Mouse (Mus musculus): ENCODE results near the gene Cblb.
A peak's percentile ranks its signal among the peaks of the same experiment; 100 is the strongest.

The Cblb gene

DNA sequence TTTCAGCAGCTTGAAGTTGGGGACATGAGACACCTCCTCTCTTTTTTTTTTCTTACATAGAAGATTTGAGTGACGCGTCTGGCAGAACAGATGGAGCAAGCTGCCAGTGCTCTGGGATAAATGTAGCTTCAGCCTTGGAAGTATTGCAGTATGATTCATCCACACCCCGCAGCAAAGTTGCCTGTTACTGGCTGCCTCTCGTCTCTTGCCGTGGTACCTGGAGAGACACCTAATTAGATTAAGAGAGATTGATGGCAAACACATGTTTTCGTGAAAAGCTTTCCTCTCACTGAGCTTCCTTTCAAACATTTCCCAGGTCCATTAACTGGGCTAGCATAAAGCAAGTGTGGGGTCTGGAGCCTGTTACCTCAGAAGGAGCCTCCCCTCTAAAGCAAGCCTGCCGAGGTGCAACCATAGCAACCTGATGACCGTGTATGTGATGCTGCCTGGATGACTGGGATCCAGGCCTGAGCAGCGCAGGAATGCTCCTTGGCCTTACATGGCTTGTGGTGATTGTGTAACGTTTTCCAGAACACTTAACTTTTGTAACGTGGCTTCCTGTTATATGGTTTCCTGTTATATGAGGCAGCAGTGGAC, 103.7 kb downstream of the Cblb start:
- DNase-seq = no peak

DNA sequence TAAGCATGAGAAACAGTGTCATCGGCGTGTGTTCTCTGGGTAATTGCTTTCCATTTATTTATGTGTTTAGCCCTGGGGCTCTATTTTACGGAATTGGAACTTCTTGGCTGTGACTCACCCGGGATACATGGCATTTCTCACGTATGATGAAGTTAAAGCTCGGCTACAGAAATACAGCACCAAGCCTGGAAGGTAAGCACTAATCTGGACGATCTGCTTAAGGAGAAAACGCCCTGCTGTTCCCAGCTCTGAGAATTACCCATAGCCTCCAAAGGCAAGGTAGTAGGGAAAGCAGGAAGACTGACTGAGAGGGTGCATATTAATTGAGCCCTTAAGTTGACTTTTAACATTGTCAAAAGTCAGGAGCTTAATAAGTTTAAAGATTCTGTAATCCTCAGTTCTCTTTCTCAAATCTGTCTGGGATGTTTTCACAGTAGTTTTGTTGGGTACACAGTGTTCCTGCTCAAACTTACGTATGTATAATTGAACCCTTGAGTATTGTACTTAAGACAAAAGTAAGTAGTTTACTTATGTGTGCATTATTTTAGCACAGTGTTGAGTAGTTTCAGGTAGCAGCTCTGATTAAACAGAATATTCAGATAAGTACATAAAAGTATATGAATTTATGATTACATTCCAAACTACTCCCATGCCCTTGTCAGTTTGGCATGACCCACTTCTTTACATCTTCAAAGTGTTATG, 104.8 kb downstream of the Cblb start:
- DNase-seq = no peak

DNA sequence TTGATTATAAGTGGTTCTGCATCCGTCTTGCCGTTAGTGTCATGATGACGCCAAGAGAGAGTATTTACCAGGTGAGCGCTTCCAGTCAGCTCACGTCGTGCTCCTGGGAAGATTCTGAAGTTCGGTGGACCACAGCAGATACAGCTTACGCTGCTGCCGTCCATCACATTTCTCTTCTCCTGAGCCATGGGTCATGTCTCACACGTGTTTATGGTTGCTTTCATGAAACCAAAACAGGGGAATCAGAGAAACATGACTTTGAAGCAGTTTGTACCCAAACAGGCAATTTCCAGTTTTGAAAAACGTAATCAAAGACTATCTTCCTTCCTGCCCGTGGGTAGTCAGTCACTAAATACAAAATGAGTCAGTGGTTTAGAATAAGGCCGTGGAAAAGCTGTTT, 112.1 kb downstream of the Cblb start:
- no peak for DNase-seq

DNA sequence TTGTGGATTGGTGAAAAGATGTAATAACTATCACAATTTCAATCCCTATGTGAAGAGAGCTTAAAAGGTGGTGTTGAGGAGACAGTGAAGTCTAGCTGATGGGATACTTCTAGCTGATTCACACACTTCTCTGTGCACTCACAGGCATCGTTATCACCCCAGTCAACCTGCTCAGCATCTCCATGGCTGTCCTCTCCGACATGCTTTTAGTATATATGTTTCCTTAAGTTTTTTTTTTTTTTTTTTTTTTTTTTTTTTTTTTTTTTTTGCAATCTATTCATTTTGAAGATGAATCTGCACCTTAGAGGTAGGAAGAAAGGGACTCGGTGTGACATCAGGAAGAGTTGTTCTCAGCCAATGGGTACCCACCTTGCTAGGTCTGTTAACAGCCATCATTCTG, 112.8 kb downstream of the Cblb start:
- no peak for DNase-seq

DNA sequence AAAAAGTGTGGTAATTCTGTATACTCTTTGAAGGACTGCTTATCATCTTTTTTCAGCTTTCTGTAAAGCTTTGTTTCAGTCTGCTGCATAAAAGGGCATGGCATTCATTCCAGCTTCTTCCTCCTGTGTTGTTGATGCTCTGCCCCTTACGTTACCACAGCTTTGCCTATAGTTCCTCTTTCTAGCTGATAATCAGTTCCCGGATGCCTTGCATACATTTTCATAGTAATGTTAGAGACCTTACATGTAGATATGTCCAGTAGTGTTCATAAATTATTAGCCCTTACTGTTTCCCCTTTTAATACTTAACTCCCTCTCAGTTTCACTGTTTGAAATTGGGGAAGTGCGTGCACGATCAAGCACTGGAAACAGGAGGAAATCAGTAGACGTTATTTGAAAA, 113.8 kb downstream of the Cblb start:
- DNase-seq = no peak

DNA sequence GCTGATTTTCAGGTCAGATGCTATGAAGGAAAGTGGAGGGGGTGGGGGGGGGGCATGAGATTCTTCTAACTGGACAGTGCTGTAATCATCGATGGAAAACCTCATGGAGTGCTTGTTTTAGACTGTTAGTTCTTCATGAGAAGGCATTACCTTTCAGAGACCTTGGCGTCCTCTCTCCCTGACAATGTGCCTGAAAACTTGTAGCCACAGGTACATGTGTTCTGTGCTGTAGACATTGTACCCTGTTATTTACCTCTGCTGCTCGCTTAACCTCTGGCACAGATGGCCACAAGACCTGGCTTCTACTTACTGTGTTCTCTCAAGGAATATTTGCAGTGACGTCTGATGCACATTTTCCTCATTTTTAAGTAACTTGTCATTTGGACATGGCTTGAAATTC, 114.5 kb downstream of the Cblb start:
- DNase-seq = no peak

DNA sequence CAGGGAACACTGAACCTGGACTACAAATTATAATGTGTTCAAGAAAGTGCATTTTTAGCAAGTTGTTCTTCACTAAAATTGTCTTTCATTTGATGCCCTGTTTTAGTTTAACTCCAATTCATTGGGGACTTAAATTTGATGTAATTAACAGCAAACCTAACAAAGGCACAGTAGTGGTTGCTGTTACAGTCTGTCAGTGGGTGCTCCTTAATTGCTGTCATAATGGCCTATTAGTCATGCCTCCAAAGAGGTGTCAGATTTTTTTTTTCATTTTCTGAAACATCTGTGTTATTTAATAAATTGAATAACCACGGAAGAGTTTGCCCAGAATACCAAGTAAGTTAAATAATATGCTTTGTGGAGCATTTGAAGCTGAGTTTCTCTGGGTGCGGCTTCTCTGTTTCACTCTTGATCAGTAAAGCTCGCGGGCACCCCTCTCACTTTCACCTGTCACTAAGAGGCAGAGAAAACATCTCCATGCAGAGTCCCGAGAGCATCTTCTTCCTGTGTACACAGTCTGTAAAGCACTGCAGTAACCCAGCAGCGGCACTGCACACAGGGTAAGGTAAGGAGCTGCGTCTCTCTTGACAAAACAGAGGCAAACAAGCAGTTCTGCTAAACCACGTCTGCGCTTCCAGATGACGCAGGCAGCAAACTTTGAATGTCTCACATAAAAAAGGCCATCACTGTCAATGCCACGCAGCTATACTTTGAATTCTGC, 116.1 kb downstream of the Cblb start:
- DNase-seq = no peak

DNA sequence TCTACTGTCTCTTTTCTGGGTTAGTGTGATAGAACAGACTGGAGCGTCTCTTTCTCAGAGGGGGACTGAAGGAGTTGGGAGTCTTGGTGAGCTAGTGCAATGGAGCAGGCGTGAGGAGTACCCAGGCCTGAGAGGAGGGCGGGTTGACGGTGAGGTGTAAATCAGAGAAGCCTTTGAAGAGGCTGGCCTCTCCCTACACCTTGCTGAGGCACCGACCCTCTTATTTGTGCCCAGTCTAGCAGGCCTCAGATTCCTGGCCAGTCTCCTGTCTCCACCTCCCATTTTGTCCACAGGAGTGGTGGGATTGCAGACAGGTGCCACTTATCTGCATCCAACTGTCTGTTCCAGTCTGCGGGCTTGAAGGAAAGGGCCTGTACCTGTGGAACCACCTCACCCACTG, 117.0 kb downstream of the Cblb start:
- DNase-seq = no peak

DNA sequence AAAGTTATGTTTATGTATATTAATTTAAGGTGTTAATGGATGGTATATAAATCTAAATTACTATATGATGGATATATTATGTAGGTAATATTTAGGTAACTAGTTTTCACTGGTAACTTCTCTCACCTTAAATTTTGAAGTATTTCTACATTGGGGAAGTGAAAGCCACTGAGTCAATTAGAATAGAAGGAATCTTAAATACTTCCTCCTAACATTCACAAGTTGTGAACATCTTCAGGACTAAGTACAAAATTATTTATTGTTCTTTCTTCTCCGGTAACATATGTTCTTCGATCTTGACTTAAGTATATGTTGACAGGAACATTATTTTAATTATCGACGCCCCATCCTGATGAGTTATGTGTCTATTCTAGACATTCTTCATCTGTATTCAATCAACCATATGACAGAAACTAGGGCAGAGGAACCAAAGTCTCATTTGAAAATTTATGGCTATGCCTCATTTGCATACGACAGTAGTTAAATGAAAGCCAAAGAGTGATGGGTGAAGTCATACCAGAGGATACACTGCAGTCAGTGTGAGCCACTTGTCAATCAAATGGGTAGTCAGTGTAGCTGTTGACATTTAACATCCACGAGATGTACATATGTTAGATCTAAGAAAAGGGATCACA, 118.2 kb downstream of the Cblb start:
- DNase-seq = no peak

DNA sequence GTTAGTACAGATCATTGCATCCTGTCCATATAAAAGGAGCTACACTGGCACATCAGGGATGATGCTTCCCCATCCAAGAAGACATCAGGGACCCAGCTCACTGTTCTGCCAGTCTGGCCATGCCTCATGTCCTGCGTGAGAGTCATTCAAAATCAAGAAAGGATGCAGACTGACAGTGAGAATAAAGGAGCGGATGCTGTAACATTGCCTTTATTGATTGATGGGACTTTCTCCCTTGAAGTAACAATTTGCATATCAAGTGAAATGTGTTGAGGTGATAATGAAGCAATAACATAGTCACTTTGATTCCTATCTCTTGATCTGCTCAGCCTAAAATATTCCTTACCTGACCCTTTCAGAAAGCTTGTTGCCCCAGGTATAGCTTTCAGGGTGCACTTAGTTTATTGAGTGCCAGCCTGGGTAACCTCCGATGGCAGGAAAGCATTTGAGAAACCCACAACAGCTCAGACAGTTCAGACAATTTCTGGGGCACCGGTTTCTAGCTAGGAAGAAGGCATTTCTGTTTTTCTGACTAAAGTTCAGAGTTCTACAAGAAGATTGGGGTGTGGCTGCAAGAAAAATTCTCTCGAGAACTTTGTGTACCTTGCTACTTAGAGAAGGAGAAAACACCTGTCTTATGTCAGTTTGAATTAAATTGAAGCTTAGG, 124.1 kb downstream of the Cblb start:
- DNase-seq = no peak

DNA sequence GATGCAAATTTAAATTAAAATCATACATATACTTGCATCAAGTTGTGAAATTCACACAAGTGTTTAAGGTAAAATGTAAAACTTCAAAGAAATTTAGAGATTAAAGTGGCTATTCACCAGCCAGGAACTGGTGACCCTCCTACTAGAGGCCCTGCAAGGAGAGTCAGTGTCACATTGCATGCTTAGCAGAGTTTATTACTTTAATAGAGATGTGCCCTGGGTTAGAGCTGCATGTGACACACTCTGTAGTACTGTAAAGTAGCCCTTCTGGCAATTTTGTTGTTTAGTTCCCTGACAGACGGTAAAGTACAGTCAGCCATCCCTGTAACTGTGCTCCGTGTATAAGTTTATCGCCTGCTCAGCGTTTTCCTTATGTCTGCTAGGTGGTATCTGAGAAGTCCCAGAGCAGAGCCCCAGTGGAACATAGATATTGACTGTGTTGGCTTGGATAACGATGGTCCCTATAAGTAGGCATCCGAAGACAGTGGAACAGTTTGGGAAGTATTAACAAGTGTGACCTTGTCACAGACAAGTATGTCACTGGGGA, 129.0 kb downstream of the Cblb start:
- no peak for DNase-seq

DNA sequence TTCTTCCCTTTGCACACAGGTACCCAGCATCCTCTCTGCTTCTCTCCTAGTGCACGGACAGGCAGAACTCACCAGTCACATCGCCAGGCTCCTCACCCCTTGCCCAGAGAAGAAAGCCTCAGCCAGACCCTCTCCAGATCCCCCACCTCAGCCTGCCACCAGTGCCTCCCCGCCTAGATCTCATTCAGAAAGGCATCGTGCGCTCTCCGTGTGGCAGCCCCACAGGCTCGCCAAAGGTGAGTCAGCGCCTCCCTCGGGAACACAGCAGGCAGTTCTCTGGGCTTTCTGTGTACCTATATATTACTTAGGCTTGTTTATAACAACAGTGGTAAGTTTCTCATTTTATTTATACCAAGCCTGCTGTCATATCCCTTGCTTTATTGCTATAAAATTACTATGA, 133.2 kb downstream of the Cblb start:
- no peak for DNase-seq

DNA sequence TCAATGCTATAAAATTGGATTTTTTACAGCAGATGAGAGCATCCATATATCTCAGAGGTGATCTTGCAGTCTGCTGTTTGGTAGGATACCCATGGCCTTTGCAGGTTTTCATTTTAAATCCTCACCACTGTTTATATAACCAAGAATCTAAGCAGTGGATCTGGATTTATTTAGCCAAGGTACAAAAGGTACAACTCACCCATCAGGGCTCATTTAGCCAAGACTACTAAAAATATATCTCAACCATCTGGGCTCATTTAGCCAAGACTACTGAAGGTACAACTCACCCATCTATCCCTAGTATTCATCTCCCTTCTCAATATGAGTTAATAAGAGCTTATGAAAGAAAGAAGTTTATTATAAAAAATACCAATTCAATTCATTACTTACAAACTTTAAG, 142.2 kb downstream of the Cblb start:
- DNase-seq = no peak

DNA sequence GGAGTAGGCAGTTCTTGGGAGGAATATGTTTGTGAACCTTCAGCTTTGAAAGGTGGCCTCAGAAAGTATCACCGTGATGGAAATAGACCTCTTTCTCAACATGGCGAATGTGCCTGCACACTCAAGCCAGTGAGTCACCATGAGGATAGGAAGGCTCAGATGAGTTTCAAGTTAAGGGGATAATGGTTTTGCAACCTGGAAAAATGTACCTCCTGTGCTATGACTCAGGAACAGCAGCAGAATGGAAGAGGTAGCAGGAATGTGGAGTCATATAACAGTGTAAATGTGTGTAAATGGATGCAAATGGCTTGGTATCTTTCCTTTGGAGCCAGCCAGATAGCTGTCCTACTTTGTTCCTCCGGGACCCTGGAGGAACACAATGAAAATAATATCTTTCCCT, 148.8 kb downstream of the Cblb start:
- DNase-seq = no peak

DNA sequence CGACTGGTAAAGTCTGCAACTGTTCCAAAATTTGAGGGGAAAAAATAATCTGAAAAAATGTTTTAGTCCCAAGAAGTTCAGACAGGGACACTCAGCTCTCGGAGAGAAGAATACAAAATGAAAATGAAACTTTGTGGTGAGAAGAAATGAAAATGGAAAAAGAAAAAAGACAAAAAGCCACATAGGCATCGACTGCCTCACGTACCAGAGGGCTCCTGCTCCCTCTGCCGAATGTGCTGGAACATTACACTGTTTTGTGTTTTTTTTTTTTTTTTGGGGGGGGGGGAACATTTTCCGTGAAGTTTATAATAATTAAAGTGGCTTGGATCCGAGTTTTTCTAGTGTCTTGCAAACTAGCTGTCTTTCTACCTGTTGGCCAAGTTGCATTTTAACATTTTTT, 151.0 kb downstream of the Cblb start:
- DNase-seq = peak in 1 of 2 experiments; percentile 19

DNA sequence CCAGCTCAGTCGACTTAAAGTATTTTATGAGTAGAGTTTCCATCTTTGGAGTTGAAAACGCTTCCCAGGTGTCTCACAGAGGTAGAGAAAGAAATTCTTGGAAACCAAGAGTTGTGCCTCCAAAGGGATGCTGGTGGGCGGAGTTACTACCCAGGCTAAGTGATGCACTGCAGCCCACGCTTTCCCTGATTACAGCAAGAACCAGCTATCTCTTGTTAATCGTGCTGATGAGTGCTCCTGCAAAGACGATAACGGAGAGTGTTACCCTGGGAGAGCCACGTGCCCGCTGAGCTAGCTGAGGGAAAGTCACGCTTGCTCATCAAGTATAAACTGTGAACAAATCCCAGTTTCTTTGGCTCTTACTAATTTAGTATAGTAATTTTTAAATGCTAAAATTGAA, 153.3 kb downstream of the Cblb start:
- DNase-seq = no peak

DNA sequence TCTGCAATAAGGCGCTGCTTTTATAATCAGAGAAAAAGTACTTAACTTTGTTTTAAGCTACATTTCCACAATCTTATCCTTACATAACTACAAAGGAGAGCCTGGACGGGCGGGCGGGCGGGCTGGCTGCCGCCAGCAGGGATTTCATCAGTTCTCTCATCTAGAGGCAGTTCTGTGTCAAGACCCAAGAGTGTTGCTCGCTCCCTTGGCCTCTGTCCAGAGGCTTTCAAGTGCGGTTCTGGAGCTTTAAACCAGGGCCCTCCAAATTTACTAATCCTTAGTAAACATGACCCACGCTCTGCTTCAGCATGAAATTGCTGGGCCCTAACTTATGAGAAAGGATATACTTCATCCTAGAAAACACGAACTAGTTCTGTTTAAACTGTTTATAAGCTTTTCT, 155.7 kb downstream of the Cblb start:
- no peak for DNase-seq

DNA sequence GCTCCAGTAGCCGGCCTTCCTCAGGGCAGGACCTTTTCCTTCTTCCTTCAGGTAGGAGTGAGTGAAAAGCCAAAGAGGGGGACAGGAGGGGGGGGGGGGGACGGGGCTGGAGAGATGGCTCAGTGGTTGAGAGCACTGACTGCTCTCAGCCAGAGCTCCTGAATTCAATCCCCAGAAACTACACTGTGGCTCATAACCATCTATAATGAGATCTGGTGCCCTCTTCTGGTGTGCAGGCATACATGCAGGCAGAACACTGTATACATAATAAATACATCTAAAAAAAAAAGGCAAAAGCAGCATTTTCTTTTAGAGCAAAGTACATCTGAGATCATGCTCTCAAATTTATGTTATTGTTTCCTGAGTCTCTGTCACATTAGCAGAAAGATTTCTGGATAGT, 158.1 kb downstream of the Cblb start:
- DNase-seq = no peak

DNA sequence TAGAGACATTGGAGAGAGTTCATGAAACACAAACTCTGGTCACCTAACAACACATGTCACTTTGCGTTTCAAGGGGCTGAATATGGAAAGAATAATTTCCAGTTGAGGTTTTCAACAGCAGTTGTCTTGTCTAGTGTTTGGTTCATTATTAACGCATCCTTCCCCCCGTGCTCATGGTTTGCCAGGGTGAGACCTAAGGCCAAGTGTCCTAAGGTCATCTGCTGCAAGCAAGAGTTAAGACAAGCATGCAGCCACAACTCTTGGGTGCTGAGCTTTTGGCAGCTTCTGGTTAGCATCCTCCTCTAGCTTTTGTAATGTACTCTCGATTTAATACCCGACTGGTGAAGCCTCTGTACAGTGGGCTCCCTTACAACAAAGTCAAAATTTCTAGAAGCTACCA, 159.7 kb downstream of the Cblb start:
- no peak for DNase-seq

DNA sequence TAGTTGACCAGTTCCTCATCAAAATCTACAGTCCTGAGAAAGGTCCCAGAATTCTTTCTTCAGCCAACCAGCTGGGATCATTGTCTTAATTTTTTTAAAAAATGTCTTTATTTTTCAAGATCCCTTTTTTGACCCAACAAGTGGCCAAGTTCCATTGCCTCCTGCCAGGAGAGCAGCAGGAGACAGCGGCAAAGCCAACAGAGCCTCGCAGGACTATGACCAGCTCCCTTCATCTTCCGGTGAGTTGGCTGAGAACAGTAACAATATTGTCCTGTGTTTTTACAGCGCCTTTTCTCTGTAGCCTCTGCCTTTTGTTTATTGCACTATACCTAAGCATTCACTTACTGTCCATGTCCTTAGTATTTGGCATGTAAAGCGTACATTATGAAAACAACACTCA, 163.0 kb downstream of the Cblb start:
- no peak for DNase-seq

DNA sequence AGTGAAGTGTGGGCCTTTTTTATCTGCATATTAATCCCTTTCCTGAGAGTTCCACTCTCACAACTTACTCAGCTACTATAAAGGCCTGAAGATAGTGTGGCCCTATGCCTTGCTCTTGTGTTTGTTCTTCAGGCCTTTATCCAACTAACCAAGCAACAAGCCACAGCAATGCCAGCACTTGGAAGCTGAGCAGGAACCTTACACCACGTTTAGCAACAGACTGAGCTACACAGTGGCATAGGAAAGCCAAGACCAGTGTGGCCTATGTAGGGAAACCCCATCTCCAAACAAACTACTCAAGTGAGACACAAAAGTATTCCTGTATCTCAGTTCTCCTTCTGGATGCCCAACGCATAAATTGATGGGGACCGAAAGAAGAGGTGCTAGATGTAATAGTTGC, 163.8 kb downstream of the Cblb start:
- DNase-seq = no peak

DNA sequence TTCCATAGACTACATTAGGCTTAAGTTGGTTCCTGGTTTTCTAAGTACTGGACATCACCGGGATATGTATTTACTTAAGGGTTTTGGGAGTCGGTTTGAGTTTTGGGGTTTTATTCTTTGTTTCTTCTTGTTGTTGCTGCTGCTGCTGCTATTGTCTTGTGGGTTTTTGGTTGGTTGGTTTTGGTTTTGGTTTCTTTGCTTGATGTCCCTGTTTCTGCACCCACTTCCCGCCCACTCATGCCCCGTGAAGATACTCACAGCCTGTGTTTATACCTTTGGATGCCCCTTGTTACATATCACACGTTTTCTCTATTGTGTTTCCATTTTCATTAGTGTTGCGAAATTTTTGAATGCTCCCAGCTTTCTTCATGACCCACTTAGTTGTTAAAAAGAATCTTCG, 169.1 kb downstream of the Cblb start:
- DNase-seq = peak; percentile 24 to 29

All from thymus, postnatal 36 days (tissue).